In genomic region chr3:51652701-51653100, GRCm38 (mm10) we compare ENCODE assay signal across 8 mouse cellular contexts. TPM values are rescaled to one million over a fixed set of nuclear protein-coding genes. Genes with fewer than 3 reads are reported as not detected.
DNase-seq lines count a peak whose midpoint lies in the region; ATAC-seq and TF ChIP-seq lines count a peak whose summit lies in the region.

No protein-coding gene starts in this region.

- H3K79me2 ChIP-seq in C2C12 (ENCODE audit: control insufficient read depth, insufficient read depth), result no peaks in the 10 kb centered on the region

- H3K9me3 ChIP-seq in heart, embryonic 16.5 days (replicated peaks; ENCODE audit: control insufficient read depth, low read length), result no peaks in the 10 kb centered on the region
- H3K9me3 ChIP-seq in kidney, postnatal 0 days (replicated peaks; ENCODE audit: low read length), result no peaks in the 10 kb centered on the region
- H3K9me3 ChIP-seq in stomach, embryonic 14.5 days (ENCODE audit: control insufficient read depth, low read depth, low read length), result no peaks in the 10 kb centered on the region

- TF ChIP-seq CTCF in C2C12 (IDR thresholded peaks at IDR 0.05; ENCODE audit: control insufficient read depth, insufficient read depth, insufficient read length), result no peak
- TF ChIP-seq CTCF in embryonic fibroblast, embryonic 13.5 days (IDR thresholded peaks at IDR 0.05; ENCODE audit: borderline replicate concordance, insufficient read depth, low read length), result no peak
- no peak for TF ChIP-seq CTCF in kidney, postnatal 0 days (IDR thresholded peaks at IDR 0.05; ENCODE audit: low read depth)

- H3ac ChIP-seq in C2C12 (ENCODE audit: control insufficient read depth, insufficient read length, low read depth), result no peak overlapping the region

- ATAC-seq in activated CD4-positive, CD25-positive, alpha-beta regulatory T cell, adult 4 months, result peak; percentile 37
- ATAC-seq in heart, embryonic 16.5 days (replicated peaks; ENCODE audit: extremely low read depth, insufficient read depth, low FRiP score), result peak; percentile 61; the same call in 1 of the 2 replicates
- peak; percentile 55 for ATAC-seq in kidney, postnatal 0 days (replicated peaks; ENCODE audit: low FRiP score, low read depth)
- peak; percentile 58 for ATAC-seq in megakaryocyte, adult 5-6 weeks (ENCODE audit: poor library complexity, severe bottlenecking)
- ATAC-seq in stomach, embryonic 14.5 days (ENCODE audit: insufficient number of reproducible peaks, insufficient read depth, low FRiP score, low read depth), result peak; percentile 65

- no peaks in the 10 kb centered on the region for H3K36me3 ChIP-seq in C2C12 (ENCODE audit: control insufficient read depth, insufficient read depth)
- H3K36me3 ChIP-seq in heart, embryonic 16.5 days (ENCODE audit: control insufficient read depth, insufficient read depth), result no peaks in the 10 kb centered on the region
- no peaks in the 10 kb centered on the region for H3K36me3 ChIP-seq in kidney, postnatal 0 days (ENCODE audit: insufficient read depth, low read length)
- H3K36me3 ChIP-seq in stomach, embryonic 14.5 days (ENCODE audit: control insufficient read depth, insufficient read depth, low read length), result no peaks in the 10 kb centered on the region

- peak overlapping the region; percentile 51 for H3K9ac ChIP-seq in heart, embryonic 16.5 days (ENCODE audit: low read length)
- peak overlapping the region; percentile 1; the same call in 1 of the 2 replicates for H3K9ac ChIP-seq in kidney, postnatal 0 days (ENCODE audit: low read depth, low read length)
- no peak overlapping the region for H3K9ac ChIP-seq in stomach, embryonic 14.5 days (replicated peaks; ENCODE audit: low read depth, low read length)

- 0 out of 2 replicates have a peak overlapping the region, but pooled peaks have one; percentile 1 for H3K27ac ChIP-seq in embryonic fibroblast, embryonic 13.5 days (ENCODE audit: insufficient read depth, low read length)
- H3K27ac ChIP-seq in heart, embryonic 16.5 days (ENCODE audit: low read length), result peak overlapping the region; percentile 60
- H3K27ac ChIP-seq in kidney, postnatal 0 days, result peak overlapping the region; percentile 52
- H3K27ac ChIP-seq in stomach, embryonic 14.5 days (ENCODE audit: low read length), result peak overlapping the region; percentile 1; the same call in 1 of the 2 replicates

- DNase-seq in kidney, postnatal 0 days (ENCODE audit: low spot score), result peak; percentile 89
- DNase-seq in layer of hippocampus, adult 18-20 months (ENCODE audit: low spot score in 2 of 2), result no peak

- H3K79me3 ChIP-seq in C2C12 (ENCODE audit: low read depth), result no peaks in the 10 kb centered on the region

- no peak overlapping the region for H3K4me3 ChIP-seq in C2C12 (ENCODE audit: insufficient read depth, poor library complexity, severe bottlenecking)
- H3K4me3 ChIP-seq in embryonic fibroblast, embryonic 13.5 days (ENCODE audit: insufficient read depth, low read length), result no peak overlapping the region
- H3K4me3 ChIP-seq in heart, embryonic 16.5 days (ENCODE audit: low read length), result peak overlapping the region; percentile 18
- no peak overlapping the region for H3K4me3 ChIP-seq in kidney, postnatal 0 days (replicated peaks; ENCODE audit: low read depth, low read length)
- H3K4me3 ChIP-seq in stomach, embryonic 14.5 days (ENCODE audit: low read depth, low read length), result no peak overlapping the region

- WGBS in heart, embryonic 16.5 days, result 4% methylated on average over 9 of the region's 9 CpGs
- 0% methylated on average over 9 of the region's 9 CpGs for WGBS in kidney, postnatal 0 days
- WGBS in stomach, embryonic 14.5 days, result 2% methylated on average over 9 of the region's 9 CpGs

- H3K4me1 ChIP-seq in embryonic fibroblast, embryonic 13.5 days (ENCODE audit: control insufficient read depth, insufficient read depth, low read length), result no peaks in the 10 kb centered on the region
- H3K4me1 ChIP-seq in heart, embryonic 16.5 days (ENCODE audit: control insufficient read depth, insufficient read depth, low read length), result peaks cover 22% of the 10 kb centered on the region
- H3K4me1 ChIP-seq in kidney, postnatal 0 days (replicated peaks; ENCODE audit: insufficient read depth, low read length), result peaks cover 8% of the 10 kb centered on the region
- peaks cover 7% of the 10 kb centered on the region for H3K4me1 ChIP-seq in stomach, embryonic 14.5 days (ENCODE audit: control insufficient read depth, insufficient read depth, low read length)

- H3K27me3 ChIP-seq in C2C12 (ENCODE audit: control insufficient read depth, insufficient read depth, insufficient read length), result no peaks in the 10 kb centered on the region
- H3K27me3 ChIP-seq in heart, embryonic 16.5 days (ENCODE audit: control insufficient read depth, insufficient read depth, low read length), result no peaks in the 10 kb centered on the region
- H3K27me3 ChIP-seq in kidney, postnatal 0 days (ENCODE audit: insufficient read depth, low read length), result no peaks in the 10 kb centered on the region
- no peaks in the 10 kb centered on the region for H3K27me3 ChIP-seq in stomach, embryonic 14.5 days (ENCODE audit: control insufficient read depth, insufficient read depth, low read length)

- peak overlapping the region; percentile 58 for H3K4me2 ChIP-seq in heart, embryonic 16.5 days (ENCODE audit: low read depth, low read length)
- H3K4me2 ChIP-seq in kidney, postnatal 0 days (ENCODE audit: low read length), result peak overlapping the region; percentile 42
- H3K4me2 ChIP-seq in stomach, embryonic 14.5 days (replicated peaks; ENCODE audit: low read depth, low read length), result peak overlapping the region; percentile 34

- 0 out of 2 replicates have a peak, but pooled peaks have one; percentile 21 for TF ChIP-seq POLR2A in embryonic fibroblast, embryonic 13.5 days (IDR thresholded peaks at IDR 0.05; ENCODE audit: low read depth, low read length)

TF ChIP-seq in C2C12, 6 proteins besides CTCF, POLR2A, EP300 and RAD21:
- TF ChIP-seq USF1 (IDR thresholded peaks at IDR 0.05; ENCODE audit: low read depth) (peak; percentile 62), MYOD1 (IDR thresholded peaks at IDR 0.05; ENCODE audit: control insufficient read depth, insufficient read length, low read depth) (no peak)

RNA-seq across cellular contexts. Expression of gene Mgst2, which starts 7.5 kb away (rescaled TPM):
- 3.6 TPM for polyA plus RNA-seq in C2C12 (2012; fragmentation: generic; extraction: Trizol)
- polyA plus RNA-seq in activated CD4-positive, CD25-positive, alpha-beta regulatory T cell, adult 4 months (2017; shearing (Covaris generic)), result 100 to 1,000 TPM in 1 of 2 experiments, 10 to 100 TPM in 1; 82.2 to 161 TPM
- polyA plus RNA-seq in embryonic fibroblast, embryonic 13.5 days (2011; ENCODE audit: insufficient read length, low read depth, missing spikeins), result 1.8 and 4.1 TPM in 2 replicates
- 8.6 and 13.8 TPM in 2 replicates for polyA plus RNA-seq in heart, embryonic 16.5 days (2015; fragmentation: Nextera tagmentation; extraction: Ambion mirVana)
- polyA plus RNA-seq in kidney, postnatal 0 days (2015; fragmentation: Nextera tagmentation; extraction: Ambion mirVana), result 1.6 and 1.8 TPM in 2 replicates
- total RNA-seq in megakaryocyte, adult 5-6 weeks (2015), result 66.9 and 85.5 TPM in 2 replicates
- total RNA-seq in megakaryocyte, adult 5-6 weeks (2017), result 38.3 and 40.8 TPM in 2 replicates
- 20.3 and 22.0 TPM in 2 replicates for polyA plus RNA-seq in stomach, embryonic 14.5 days (2014; fragmentation: Nextera tagmentation; extraction: Ambion mirVana)
- total RNA-seq in layer of hippocampus, adult 18-20 months (2021), result not detected

Comparison
In these comparisons a context has a peak if more than half of its experiments do, and no peak if none do; other contexts are left out.
1. H3K27ac ChIP-seq: peak in every context shown above with its lines; median percentile 60 in heart, embryonic 16.5 days; 52 in kidney, postnatal 0 days; 1 in embryonic fibroblast, embryonic 13.5 days; 1 in stomach, embryonic 14.5 days.